Mouse (Mus musculus) ovary, postnatal 36 days (tissue): Measurements from ENCODE around the gene Atg13.
A peak's percentile ranks its signal among the peaks of the same experiment; 100 is the strongest.
"Not testable (repeated sequence)": the region's sequence is repeated elsewhere in the genome, so short reads cannot be mapped to it uniquely, and the experiment has no call there.

Experiments
- DNase-seq: peaks from one replicate; pipeline ENCODE4 v3.0.0; 2022; ENCODE audit warnings: low spot score, mixed read lengths

The Atg13 gene

GRCm38 (mm10) chr2:91710272-91711234 lies at the start of gene Atg13, which contains the start of gene Harbi1:
TSS of gene Atg13 (minus strand) at chr2:91710576.
TSS of gene Harbi1 (plus strand) at chr2:91710852.
- peak; percentile 93 for DNase-seq

DNA sequence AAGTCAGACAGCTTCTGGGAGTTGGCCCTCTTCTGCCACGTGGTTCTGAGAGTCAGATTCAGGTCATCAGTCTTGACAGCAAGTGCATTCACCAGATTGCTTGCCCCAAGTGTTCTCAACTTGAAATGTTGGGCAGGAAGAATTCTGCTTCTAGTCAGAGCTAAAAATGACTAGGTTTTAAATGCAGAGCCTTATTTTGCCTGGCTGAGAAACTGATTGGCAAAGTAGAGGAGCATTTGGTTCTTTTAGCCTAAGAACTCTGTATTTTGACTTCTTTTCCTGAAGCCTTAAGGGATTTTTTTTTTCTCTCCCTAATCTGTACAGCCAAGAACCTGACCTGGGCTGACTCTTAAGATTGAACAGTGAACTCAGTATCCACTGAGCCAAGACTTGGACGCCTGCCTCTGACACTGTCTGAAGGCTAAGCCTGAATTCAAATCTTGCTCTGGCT lies 39.5 kb upstream of the Atg13 start:
- peak; percentile 25 for DNase-seq

DNA sequence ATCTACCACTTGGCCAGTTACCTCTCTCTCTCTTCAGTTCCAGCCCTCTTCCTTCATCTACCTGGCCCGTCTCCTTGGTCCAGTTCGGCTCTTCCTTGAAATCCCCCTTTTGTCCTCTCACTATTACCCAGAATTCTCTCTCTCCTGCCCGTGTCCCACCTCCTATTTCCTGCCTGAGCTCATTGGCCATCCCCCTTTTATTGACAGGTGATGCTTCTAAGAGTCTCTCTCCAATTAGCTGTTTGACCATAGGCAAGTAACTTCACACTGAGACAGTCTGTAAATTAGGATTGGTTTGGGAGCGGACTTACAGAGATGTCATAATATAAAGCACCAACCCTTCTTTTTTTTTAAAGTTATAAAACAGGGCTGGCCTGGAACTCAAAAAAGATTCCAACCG lies 34.3 kb upstream of the Atg13 start:
- DNase-seq = no peak

- no peak for DNase-seq
Observed at GRCm38 (mm10) chr2:91739586-91739985, 29.2 kb upstream of the Atg13 start.

GRCm38 (mm10) chr2:91735221-91735620 lies 24.8 kb upstream of the Atg13 start:
- DNase-seq = no peak

- peak; percentile 88 for DNase-seq
Observed at GRCm38 (mm10) chr2:91729971-91730821, 19.8 kb upstream of the Atg13 start, which contains the start of gene Ambra1. TSS of gene Ambra1 (plus strand) at chr2:91730134.

DNA sequence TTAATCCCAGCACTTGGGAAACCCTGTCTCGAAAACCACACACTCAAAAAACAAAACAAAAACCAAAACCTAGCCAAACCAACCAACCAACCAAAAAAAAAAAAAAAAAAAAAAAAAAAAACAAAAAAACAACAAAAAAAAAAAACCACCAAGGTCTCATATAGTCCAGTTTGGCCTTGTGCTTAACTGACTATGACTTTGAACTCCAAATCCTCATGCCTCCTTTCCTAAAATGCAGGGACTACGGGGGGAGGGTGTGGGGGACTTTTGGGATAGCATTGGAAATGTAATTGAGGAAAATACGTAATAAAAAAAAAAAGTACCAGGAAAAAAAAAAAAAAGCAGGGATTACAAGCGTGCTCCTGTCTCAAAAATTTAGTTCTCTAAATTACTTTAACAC lies 19.2 kb upstream of the Atg13 start:
- no peak for DNase-seq

- DNase-seq = no peak
Observed at GRCm38 (mm10) chr2:91727011-91727410, 16.6 kb upstream of the Atg13 start.

DNA sequence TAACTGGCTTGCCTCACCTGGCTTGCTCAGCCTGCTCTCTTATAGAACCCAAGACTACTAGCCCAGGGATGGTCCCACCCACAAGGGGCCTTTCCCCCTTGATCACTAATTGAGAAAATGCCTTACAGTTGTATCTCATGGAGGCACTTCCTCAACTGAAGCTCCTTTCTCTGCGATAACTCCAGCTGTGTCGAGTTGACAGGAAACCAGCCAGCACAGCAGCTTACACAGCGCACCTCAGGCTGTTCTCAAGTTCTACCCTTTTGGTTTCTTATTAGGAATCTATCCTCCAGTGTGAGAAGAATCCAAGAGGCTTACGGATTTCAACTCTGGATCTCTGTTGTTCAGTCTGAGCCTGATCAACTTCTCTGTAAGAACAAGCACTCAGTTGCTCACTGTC lies 15.1 kb upstream of the Atg13 start:
- DNase-seq = not testable (repeated sequence)

GRCm38 (mm10) chr2:91724716-91725115 lies 14.3 kb upstream of the Atg13 start:
- DNase-seq = no peak

DNA sequence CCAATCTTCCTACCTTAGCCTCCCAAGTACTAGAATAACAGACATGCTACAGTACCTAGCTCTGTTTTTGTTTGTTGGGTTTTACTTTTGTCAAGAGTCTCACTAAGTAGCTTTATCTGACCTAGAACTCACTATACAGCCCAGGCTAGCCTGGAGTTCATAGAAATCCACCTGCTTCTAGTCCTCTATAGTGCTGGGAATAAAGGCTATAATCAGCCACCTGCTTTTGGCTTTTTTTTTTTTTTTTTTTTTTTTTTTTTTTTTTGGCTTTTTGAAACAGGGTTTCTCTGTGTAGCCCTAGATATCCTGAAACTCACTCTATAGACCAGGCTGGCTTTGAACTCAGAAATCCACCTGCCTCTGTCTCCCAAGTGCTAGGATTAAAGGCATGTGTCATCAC lies 13.6 kb upstream of the Atg13 start:
- no peak for DNase-seq

GRCm38 (mm10) chr2:91723382-91723781 lies 13.0 kb upstream of the Atg13 start:
- no peak for DNase-seq

DNA sequence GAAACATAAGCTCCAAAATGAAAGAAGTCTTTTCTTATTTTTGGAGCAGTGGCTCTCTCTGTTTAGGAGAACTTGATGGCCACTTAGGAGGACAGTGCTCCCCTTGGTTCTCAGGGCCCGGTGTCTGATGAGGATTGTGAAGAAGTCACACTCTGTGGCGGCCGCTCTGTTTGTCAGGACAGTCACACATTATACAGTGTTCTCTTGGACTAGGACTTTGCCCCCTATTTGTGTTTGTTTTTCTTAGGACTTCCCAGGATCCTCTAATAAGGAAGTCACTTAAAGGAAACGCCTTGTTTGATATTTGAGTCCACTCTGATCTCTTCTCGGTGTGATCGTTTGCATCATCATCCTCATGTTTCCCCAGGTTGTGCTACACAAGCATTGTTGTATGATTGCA lies 7.9 kb upstream of the Atg13 start:
- no peak for DNase-seq

DNA sequence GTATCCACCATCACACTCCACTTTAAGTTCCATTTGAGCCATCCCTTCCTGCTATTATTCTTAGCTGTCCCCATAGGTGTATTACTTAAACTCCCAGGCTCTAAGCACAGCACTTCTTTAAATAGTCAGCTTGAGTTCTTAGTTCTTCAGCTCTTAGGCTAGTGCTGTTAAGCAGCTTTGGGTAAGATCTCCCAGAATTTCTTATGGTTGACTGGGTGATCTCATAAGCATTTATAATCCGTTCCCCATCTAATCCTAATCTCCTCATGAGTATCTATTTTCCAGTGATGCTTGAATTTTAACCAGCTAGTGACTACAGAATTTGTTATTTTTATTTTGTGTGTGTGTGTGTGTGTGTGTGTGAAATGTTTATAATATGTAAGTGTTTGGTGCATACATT lies 4.5 kb upstream of the Atg13 start:
- no peak for DNase-seq

GRCm38 (mm10) chr2:91711256-91711925 lies 1.0 kb upstream of the Atg13 start:
- DNase-seq = no peak

GRCm38 (mm10) chr2:91708361-91708760 lies 2.0 kb downstream of the Atg13 start:
- no peak for DNase-seq

GRCm38 (mm10) chr2:91706456-91706855 lies 3.9 kb downstream of the Atg13 start:
- no peak for DNase-seq

- DNase-seq = no peak
Observed at GRCm38 (mm10) chr2:91705736-91706135, 4.6 kb downstream of the Atg13 start.

DNA sequence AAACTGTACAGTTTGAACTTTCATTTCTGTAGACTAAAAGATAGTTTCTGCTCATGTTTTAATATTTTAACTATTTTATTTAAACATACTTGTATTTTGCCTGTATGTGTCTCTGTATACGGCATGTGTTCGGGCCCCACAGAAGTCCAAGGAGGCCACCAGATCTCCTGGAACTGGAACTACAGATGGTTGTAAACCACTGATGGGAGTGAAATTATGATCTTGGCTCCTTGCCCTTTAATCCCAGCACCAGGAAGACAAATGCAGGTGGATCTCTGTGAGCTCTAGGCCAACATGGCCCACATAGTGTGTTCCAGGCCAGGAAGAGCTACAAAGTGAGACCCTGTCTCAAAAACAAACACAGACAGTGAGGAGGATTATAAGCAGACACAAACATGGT lies 9.0 kb downstream of the Atg13 start:
- no peak for DNase-seq

DNA sequence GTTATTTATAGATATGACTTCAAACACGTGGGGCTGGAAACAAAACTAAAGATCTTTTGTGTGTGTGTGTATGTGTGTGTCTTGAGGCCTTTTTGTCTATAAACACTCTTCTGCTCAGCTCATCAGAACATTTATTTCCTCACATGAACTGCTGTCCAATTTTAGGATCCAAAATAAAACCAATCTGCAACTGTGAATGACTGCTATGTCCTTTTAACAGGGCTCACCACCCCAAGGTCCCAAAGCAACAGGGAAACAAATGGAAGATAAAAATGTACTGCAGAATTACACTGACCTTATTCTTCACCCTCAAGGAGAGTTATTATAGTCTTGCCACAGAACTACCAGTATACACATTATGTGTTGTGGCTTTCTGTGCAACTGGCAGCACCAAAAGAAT lies 11.2 kb downstream of the Atg13 start:
- no peak for DNase-seq

GRCm38 (mm10) chr2:91696225-91696590 lies 14.2 kb downstream of the Atg13 start:
- DNase-seq = no peak
